Mouse (Mus musculus): ENCODE results near the gene Klhl41. TPM values are rescaled to one million over a fixed set of nuclear protein-coding genes. Genes with fewer than 3 reads are reported as not detected.

The Klhl41 gene
- polyA plus RNA-seq, 1 experiment from 2014 or later: 0.20 TPM

DNA sequence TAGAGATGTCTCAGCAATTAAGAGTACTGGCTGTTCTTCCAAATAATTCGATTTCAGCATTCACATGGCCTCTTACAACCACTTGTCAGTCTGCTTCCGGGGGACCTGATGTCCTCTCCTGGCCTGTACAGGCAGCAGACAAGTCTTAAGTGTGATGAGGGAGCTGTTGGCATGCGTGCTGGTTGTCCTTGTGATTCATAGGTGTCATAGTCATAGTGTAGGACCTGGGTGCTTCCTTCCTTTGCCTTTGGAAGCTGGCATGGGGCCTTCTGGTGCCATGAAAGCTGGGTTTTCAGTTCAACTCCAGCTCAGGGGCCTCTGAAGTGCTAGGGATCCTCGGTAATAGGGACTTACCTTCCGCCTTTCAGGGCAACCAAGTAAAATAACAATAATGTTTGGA, 44.2 kb downstream of the Klhl41 start:
- Histone ChIP-seq H3K9ac (ENCODE audit: low read depth, low read length) (no peak overlapping the region), H3K4me1 (replicated peaks; ENCODE audit: insufficient read depth, low read length) (no peaks in the 10 kb centered on the region), H3K4me3 (replicated peaks; ENCODE audit: low read depth, low read length) (no peak overlapping the region), H3K36me3 (ENCODE audit: insufficient read depth, low read length) (no peaks in the 10 kb centered on the region), H3K9me3 (replicated peaks; ENCODE audit: low read length) (no peaks in the 10 kb centered on the region), H3K27me3 (ENCODE audit: insufficient read depth, low read length) (no peaks in the 10 kb centered on the region), H3K27ac (no peak overlapping the region), H3K4me2 (ENCODE audit: low read length) (no peak overlapping the region)
- DNase-seq (ENCODE audit: low spot score) (no peak), ATAC-seq (replicated peaks; ENCODE audit: low FRiP score, low read depth) (no peak)
- no peak for TF ChIP-seq CTCF (IDR thresholded peaks at IDR 0.05; ENCODE audit: low read depth)
- WGBS: 76% methylated on average over 5 of the region's 5 CpGs

DNA sequence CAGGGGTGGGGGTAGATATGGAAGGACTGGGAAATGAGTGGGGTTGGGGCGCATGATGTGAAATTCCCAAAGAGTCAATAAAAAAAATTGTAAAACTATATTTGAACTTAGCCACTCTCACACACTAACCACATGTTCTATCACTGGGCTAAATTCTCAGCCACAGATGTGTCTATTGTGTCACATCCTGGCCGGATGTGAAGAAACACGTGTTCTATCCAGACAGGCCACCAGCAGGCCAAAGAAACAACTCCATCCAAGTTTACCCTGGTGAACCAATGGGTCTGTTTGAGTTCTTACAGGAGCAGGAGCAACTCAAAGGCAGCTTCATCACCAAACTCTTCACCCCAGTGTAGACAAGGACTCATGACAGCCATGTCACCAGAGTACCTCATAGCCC, 46.6 kb downstream of the Klhl41 start:
- ATAC-seq (replicated peaks; ENCODE audit: low FRiP score, low read depth) (no peak), DNase-seq (ENCODE audit: low spot score) (no peak)
- H3K4me2 ChIP-seq (ENCODE audit: low read length): no peak overlapping the region
- no peaks in the 10 kb centered on the region for H3K9me3 ChIP-seq (replicated peaks; ENCODE audit: low read length)
- H3K27ac ChIP-seq: no peak overlapping the region
- H3K36me3 ChIP-seq (ENCODE audit: insufficient read depth, low read length): no peaks in the 10 kb centered on the region
- no peak overlapping the region for H3K4me3 ChIP-seq (replicated peaks; ENCODE audit: low read depth, low read length)
- H3K27me3 ChIP-seq (ENCODE audit: insufficient read depth, low read length): no peaks in the 10 kb centered on the region
- H3K4me1 ChIP-seq (replicated peaks; ENCODE audit: insufficient read depth, low read length): no peaks in the 10 kb centered on the region
- no peak for TF ChIP-seq CTCF (IDR thresholded peaks at IDR 0.05; ENCODE audit: low read depth)
- WGBS: 65% methylated on average over 3 of the region's 3 CpGs
- no peak overlapping the region for H3K9ac ChIP-seq (ENCODE audit: low read depth, low read length)

GRCm38 (mm10) chr2:69719121-69719520, 49.2 kb downstream of the Klhl41 start:
- WGBS: 77% methylated on average over 1 of the region's 1 CpGs
- ATAC-seq (replicated peaks; ENCODE audit: low FRiP score, low read depth): no peak
- no peak for TF ChIP-seq CTCF (IDR thresholded peaks at IDR 0.05; ENCODE audit: low read depth)

DNA sequence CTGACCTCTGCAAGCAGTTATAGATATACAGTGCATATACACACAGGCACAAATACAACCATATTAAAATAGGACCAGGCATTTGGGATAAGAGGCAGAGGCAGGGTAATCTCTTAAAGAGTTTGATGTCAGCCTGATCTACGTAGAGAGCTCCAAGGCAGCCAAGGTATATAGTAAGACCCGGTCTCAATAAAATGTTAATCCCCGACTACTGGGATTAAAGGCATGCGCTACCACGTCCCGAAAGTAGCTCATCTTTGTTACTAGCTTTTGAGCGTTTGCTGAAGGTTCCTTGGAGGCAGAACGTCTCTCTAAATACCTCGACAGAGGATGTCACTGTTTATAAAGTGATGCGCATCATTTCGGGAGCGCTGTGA, 52.3 kb downstream of the Klhl41 start, which contains the start of gene Ppig:
TSS of gene Ppig (plus strand) at position 273 of the 377 bp plus-strand sequence.
- peak; percentile 33; the same call in 1 of the 2 replicates for ATAC-seq (replicated peaks; ENCODE audit: low FRiP score, low read depth)
- peak within 1 kb of the TSS; percentile 99 for H3K4me3 ChIP-seq (replicated peaks; ENCODE audit: low read depth, low read length)
- TF ChIP-seq CTCF (IDR thresholded peaks at IDR 0.05; ENCODE audit: low read depth): no peak
- no peaks in the 10 kb centered on the region for H3K27me3 ChIP-seq (ENCODE audit: insufficient read depth, low read length)
- 5% methylated on average over 12 of the region's 12 CpGs for WGBS
- H3K9me3 ChIP-seq (replicated peaks; ENCODE audit: low read length): no peaks in the 10 kb centered on the region
- peaks cover 7% of the 10 kb centered on the region; the same call in 1 of the 2 replicates for H3K4me1 ChIP-seq (replicated peaks; ENCODE audit: insufficient read depth, low read length)
- peak within 1 kb of the TSS; percentile 62 for H3K4me2 ChIP-seq (ENCODE audit: low read length)
- no peak for DNase-seq (ENCODE audit: low spot score)
- H3K36me3 ChIP-seq (ENCODE audit: insufficient read depth, low read length): no peaks in the 10 kb centered on the region
- H3K9ac ChIP-seq (ENCODE audit: low read depth, low read length): peak within 1 kb of the TSS; percentile 87
- H3K27ac ChIP-seq: peak within 1 kb of the TSS; percentile 92

More at GRCm38 (mm10) chr2:69719121-69719520, 49.2 kb downstream of the Klhl41 start:
- Histone ChIP-seq H3K27me3 (ENCODE audit: insufficient read depth, low read length) (no peaks in the 10 kb centered on the region), H3K4me3 (replicated peaks; ENCODE audit: low read depth, low read length) (no peak overlapping the region), H3K4me2 (ENCODE audit: low read length) (no peak overlapping the region), H3K9ac (ENCODE audit: low read depth, low read length) (no peak overlapping the region), H3K27ac (no peak overlapping the region), H3K9me3 (replicated peaks; ENCODE audit: low read length) (no peaks in the 10 kb centered on the region), H3K4me1 (replicated peaks; ENCODE audit: insufficient read depth, low read length) (peaks cover 2% of the 10 kb centered on the region; the same call in 1 of the 2 replicates), H3K36me3 (ENCODE audit: insufficient read depth, low read length) (no peaks in the 10 kb centered on the region)
- no peak for DNase-seq (ENCODE audit: low spot score)

DNA sequence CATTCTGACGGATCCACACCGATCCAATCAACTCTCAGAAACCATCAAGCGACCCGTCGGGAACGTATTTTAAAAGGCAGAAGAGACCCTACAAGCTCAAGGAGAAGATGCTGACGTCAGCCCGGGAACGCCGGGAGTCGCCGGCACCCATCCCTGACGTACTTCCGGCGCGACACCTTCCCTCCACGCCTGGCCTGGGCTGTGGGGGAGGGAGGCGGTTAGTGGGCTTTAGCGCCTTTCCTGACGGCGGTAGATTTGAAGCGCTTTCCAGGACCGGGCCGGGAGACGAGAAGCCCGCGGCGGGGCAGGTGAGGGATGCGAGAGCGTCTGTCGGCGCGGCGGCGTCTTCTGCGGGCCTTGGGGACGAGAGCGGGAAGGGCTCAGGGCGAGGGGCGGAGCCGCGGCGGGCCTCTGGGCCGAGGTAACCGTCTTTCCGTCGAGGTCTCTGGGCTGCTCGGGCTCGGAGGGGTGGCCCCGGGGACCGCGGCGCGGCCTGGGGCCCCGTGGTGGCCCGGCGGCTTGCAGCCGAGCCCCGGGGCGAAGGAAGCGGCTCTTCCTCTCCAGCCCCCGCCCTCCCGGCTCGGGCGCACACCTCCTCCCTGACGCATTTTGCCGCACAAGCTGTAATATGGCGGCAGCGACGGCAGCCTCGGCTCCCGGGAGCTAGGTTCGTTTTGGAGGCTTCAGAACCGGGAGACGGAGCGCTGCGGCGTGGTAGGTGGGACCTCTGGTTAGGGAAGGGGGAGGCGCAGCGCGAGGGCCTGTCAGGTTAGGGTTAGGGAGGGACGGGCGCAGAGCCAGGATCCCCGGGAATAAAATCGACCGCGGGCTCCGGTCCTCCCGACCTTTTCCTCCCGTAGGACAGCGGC, 53.0 kb downstream of the Klhl41 start:
- H3K4me1 ChIP-seq (replicated peaks; ENCODE audit: insufficient read depth, low read length): peaks cover 7% of the 10 kb centered on the region; the same call in 1 of the 2 replicates
- peak overlapping the region; percentile 92 for H3K27ac ChIP-seq
- TF ChIP-seq CTCF (IDR thresholded peaks at IDR 0.05; ENCODE audit: low read depth): no peak
- under 1% methylated on average over 89 of the region's 91 CpGs for WGBS
- no peaks in the 10 kb centered on the region for H3K9me3 ChIP-seq (replicated peaks; ENCODE audit: low read length)
- no peaks in the 10 kb centered on the region for H3K27me3 ChIP-seq (ENCODE audit: insufficient read depth, low read length)
- H3K36me3 ChIP-seq (ENCODE audit: insufficient read depth, low read length): no peaks in the 10 kb centered on the region
- H3K4me2 ChIP-seq (ENCODE audit: low read length): peak overlapping the region; percentile 62
- peak overlapping the region; percentile 87 for H3K9ac ChIP-seq (ENCODE audit: low read depth, low read length)
- DNase-seq (ENCODE audit: low spot score): peak; percentile 96
- H3K4me3 ChIP-seq (replicated peaks; ENCODE audit: low read depth, low read length): peak overlapping the region; percentile 99
- ATAC-seq (replicated peaks; ENCODE audit: low FRiP score, low read depth): peak; percentile 96

GRCm38 (mm10) chr2:69723519-69723825, 53.6 kb downstream of the Klhl41 start:
- H3K9me3 ChIP-seq (replicated peaks; ENCODE audit: low read length): no peaks in the 10 kb centered on the region
- peak overlapping the region; percentile 87 for H3K9ac ChIP-seq (ENCODE audit: low read depth, low read length)
- TF ChIP-seq CTCF (IDR thresholded peaks at IDR 0.05; ENCODE audit: low read depth): no peak
- DNase-seq (ENCODE audit: low spot score): no peak
- no peaks in the 10 kb centered on the region for H3K27me3 ChIP-seq (ENCODE audit: insufficient read depth, low read length)
- under 1% methylated on average over 12 of the region's 13 CpGs for WGBS
- H3K4me2 ChIP-seq (ENCODE audit: low read length): peak overlapping the region; percentile 62
- H3K27ac ChIP-seq: peak overlapping the region; percentile 92
- no peak for ATAC-seq (replicated peaks; ENCODE audit: low FRiP score, low read depth)
- H3K36me3 ChIP-seq (ENCODE audit: insufficient read depth, low read length): no peaks in the 10 kb centered on the region
- H3K4me3 ChIP-seq (replicated peaks; ENCODE audit: low read depth, low read length): peak overlapping the region; percentile 99
- H3K4me1 ChIP-seq (replicated peaks; ENCODE audit: insufficient read depth, low read length): peaks cover 7% of the 10 kb centered on the region; the same call in 1 of the 2 replicates

Other genes starting within 250 kb of the Klhl41 start
- 37.5 TPM in 2 replicates for gene Lrp2, start 84.1 kb upstream of the Klhl41 start, polyA plus RNA-seq (2015; fragmentation: Nextera tagmentation; extraction: Ambion mirVana)
- 18.2 and 20.4 TPM in 2 replicates for gene Bbs5, start 22.9 kb upstream of the Klhl41 start, polyA plus RNA-seq (2015; fragmentation: Nextera tagmentation; extraction: Ambion mirVana)
- gene Fastkd1, start 43.4 kb downstream of the Klhl41 start, polyA plus RNA-seq (2015; fragmentation: Nextera tagmentation; extraction: Ambion mirVana): 10.3 and 11.2 TPM in 2 replicates
- 145 and 149 TPM in 2 replicates for gene Ppig, start 52.4 kb downstream of the Klhl41 start, polyA plus RNA-seq (2015; fragmentation: Nextera tagmentation; extraction: Ambion mirVana)
- 2.1 and 2.4 TPM in 2 replicates for gene Ccdc173, start 119.5 kb downstream of the Klhl41 start, polyA plus RNA-seq (2015; fragmentation: Nextera tagmentation; extraction: Ambion mirVana)
- 28.2 and 28.5 TPM in 2 replicates for gene Phospho2, start 119.5 kb downstream of the Klhl41 start, polyA plus RNA-seq (2015; fragmentation: Nextera tagmentation; extraction: Ambion mirVana)
- 14.2 and 15.4 TPM in 2 replicates for gene Klhl23, start 151.8 kb downstream of the Klhl41 start, polyA plus RNA-seq (2015; fragmentation: Nextera tagmentation; extraction: Ambion mirVana)
- 351 and 354 TPM in 2 replicates for gene Ssb, start 191.4 kb downstream of the Klhl41 start, polyA plus RNA-seq (2015; fragmentation: Nextera tagmentation; extraction: Ambion mirVana)
- 45.8 and 47.0 TPM in 2 replicates for gene Mettl5, start 215.5 kb downstream of the Klhl41 start, polyA plus RNA-seq (2015; fragmentation: Nextera tagmentation; extraction: Ambion mirVana)
- 12.8 and 13.0 TPM in 2 replicates for gene Ubr3, start 227.1 kb downstream of the Klhl41 start, polyA plus RNA-seq (2015; fragmentation: Nextera tagmentation; extraction: Ambion mirVana)

Data from kidney, postnatal 0 days (tissue).